Mouse (Mus musculus) heart, postnatal 0 days (tissue): ENCODE data around the gene Pafah1b2.

ENCODE experiments used
- CTCF ChIP-seq: IDR thresholded peaks from 2 replicates; pipeline ENCODE4 v1.5.1; 2016; ENCODE audit warnings: antibody characterized with exemption, control low read depth, low read depth
- EP300 ChIP-seq: IDR thresholded peaks from 2 replicates; pipeline ENCODE4 v1.6.1; 2016; ENCODE audit warnings: antibody characterized with exemption, low read depth

DNA sequence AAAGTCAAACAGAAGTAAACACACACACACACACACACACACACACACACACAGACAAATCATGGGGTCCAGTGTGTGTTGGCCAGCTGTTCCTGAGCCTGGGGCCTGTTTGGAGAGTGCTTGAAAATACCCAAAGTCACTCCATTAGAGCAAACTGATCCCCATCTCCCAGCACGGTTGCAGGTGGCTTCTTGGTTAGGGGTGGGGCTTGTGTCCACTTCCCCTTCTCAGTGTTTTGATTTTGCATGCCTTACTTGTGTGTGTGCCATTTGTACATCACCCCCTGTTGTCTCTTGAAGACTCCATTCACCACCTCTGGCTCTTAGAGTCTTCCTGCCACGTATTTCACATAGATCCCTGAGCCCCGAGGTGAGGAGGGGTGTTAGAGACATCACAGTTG, 45.6 kb upstream of the Pafah1b2 start:
- TF ChIP-seq CTCF, result no peak
- no peak for TF ChIP-seq EP300
